Mouse (Mus musculus) liver, adult 2 months (tissue): ENCODE measurements around the gene Tmc3. TPM values are rescaled to one million over a fixed set of nuclear protein-coding genes. Genes with fewer than 3 reads are reported as not detected.

Experiments
- DNase-seq: peaks from one replicate; pipeline ENCODE4 v3.0.0-alpha.2; 2011; ENCODE audit warnings: low read depth, low spot score; ENCODE audit errors: extremely low read depth
- H3K27ac ChIP-seq: fragments of 200-500 bp; replicated peaks from 2 replicates; pipeline ENCODE4 v1.5.1; 2012; ENCODE audit warnings: low read depth, mild to moderate bottlenecking, control low read depth, inconsistent platforms, low read length; ENCODE audit not compliant: insufficient read depth
- H3K27me3 ChIP-seq: fragments of 200-500 bp; 2 replicates; pipeline ENCODE4 v1.6.1; 2012; ENCODE audit warnings: mild to moderate bottlenecking, moderate library complexity, low read length, inconsistent platforms; ENCODE audit not compliant: control insufficient read depth, insufficient read depth
- H3K36me3 ChIP-seq: fragments of 200-500 bp; 2 replicates; pipeline ENCODE4 v1.6.1; 2012; ENCODE audit warnings: low read length, inconsistent platforms; ENCODE audit not compliant: control insufficient read depth, insufficient read depth
- H3K4me1 ChIP-seq: fragments of 200-500 bp; 2 replicates; pipeline ENCODE4 v1.6.1; 2011; ENCODE audit warnings: low read length; ENCODE audit not compliant: control insufficient read depth, insufficient read depth
- H3K4me3 ChIP-seq: fragments of 200-500 bp; 2 replicates; pipeline ENCODE4 v1.5.1; 2011; ENCODE audit warnings: low read depth, mild to moderate bottlenecking, control low read depth, low read length, moderate library complexity; ENCODE audit not compliant: insufficient read depth
- H3K79me2 ChIP-seq: fragments of 200-500 bp; 2 replicates; pipeline ENCODE4 v1.6.1; 2012; ENCODE audit warnings: inconsistent platforms, mild to moderate bottlenecking, low read length, moderate library complexity; ENCODE audit not compliant: control insufficient read depth, insufficient read depth
- H3K9ac ChIP-seq: fragments of 200-500 bp; 2 replicates; pipeline ENCODE4 v1.6.1; 2012; ENCODE audit warnings: low read depth, mild to moderate bottlenecking, control low read depth, inconsistent platforms, low read length
- CTCF ChIP-seq: fragments of 200-500 bp; IDR thresholded peaks from 2 replicates; pipeline ENCODE4 v1.5.1; 2011; ENCODE audit warnings: low read depth, low read length, control low read depth
- POLR2A ChIP-seq: fragments of 200-500 bp; IDR thresholded peaks from 2 replicates; pipeline ENCODE4 v1.6.1; 2011; ENCODE audit warnings: low read length, control low read depth; ENCODE audit not compliant: insufficient read depth; ENCODE audit errors: extremely low read depth
- WGBS: fragments of 180-500 bp; shearing (Covaris S2); methylation state at CpG from one replicate; pipeline ENCODE4 v1.1.7; 2018; 5-methylcytosine and 5-hydroxymethylcytosine counted together
- polyA plus RNA-seq: library from polyadenylated mRNA; depleted of rRNA; stranded (reverse); fragments of >200 nt; gene quantifications from 2 replicates; pipeline ENCODE4 v1.2.3, GENCODE M21; 2012; rRNA removed
- total RNA-seq: library from RNA; depleted of rRNA; stranded (reverse); fragments of >200 nt; gene quantifications from 2 replicates; pipeline ENCODE4 v1.2.3, GENCODE M21; 2014; rRNA removed

The Tmc3 gene
- total and polyA plus RNA-seq, 2 experiments, result 0.15 to 0.28 TPM

GRCm38 (mm10) chr7:83671573-83671972, 86.8 kb downstream of the Tmc3 start:
- whole genome bisulfite sequencing, result 93% methylated on average over 6 of the region's 6 CpGs

More at GRCm38 (mm10) chr7:83671573-83671972, 86.8 kb downstream of the Tmc3 start:
- no peak for DNase-seq
- H3K36me3 ChIP-seq, result no peaks in the 10 kb centered on the region
- no peaks in the 10 kb centered on the region for H3K79me2 ChIP-seq
- no peak overlapping the region for H3K9ac ChIP-seq
- TF ChIP-seq POLR2A (no peak), CTCF (no peak)
- H3K4me3 ChIP-seq, result no peak overlapping the region
- H3K27ac ChIP-seq, result no peak overlapping the region
- H3K4me1 ChIP-seq, result no peaks in the 10 kb centered on the region
- no peaks in the 10 kb centered on the region for H3K27me3 ChIP-seq

Other genes with a start within 250 kb of the Tmc3 start
- 127 and 130 TPM in 2 replicates for gene Stard5, start 47.0 kb downstream of the Tmc3 start, total RNA-seq
- 66.9 and 71.2 TPM in 2 replicates for gene Stard5, start 47.0 kb downstream of the Tmc3 start, polyA plus RNA-seq
- 4.1 and 5.0 TPM in 2 replicates for gene Il16, start 160.8 kb downstream of the Tmc3 start, total RNA-seq
- gene Il16, start 160.8 kb downstream of the Tmc3 start, polyA plus RNA-seq, result 1.3 and 1.5 TPM in 2 replicates
- not detected in 2 replicates for gene Cfap161, start 210.0 kb downstream of the Tmc3 start, total RNA-seq
- gene Cfap161, start 210.0 kb downstream of the Tmc3 start, polyA plus RNA-seq, result not detected in 2 replicates